Mouse (Mus musculus) limb, embryonic 11.5 days (tissue): ENCODE measurements around the gene Klhl28. TPM values are rescaled to one million over a fixed set of nuclear protein-coding genes. Genes with fewer than 3 reads are reported as not detected.
A peak's percentile ranks its signal among the peaks of the same experiment; 100 is the strongest.

Source experiments
- ATAC-seq: fragments of 200-750 bp; cut with Nextera tagmentation; 2 replicates; pipeline ENCODE4 v1.8.0; 2017; ENCODE audit warnings: low read depth; ENCODE audit not compliant: insufficient number of reproducible peaks, low FRiP score, low TSS enrichment
- DNase-seq: peaks from one replicate; pipeline ENCODE4 v3.0.0-alpha.2; 2015; ENCODE audit warnings: low spot score
- H3K27ac ChIP-seq: fragments of 300-500 bp; sonication (generic); replicated peaks from 2 replicates; pipeline ENCODE4 v1.5.1; 2014; ENCODE audit warnings: low read depth, mild to moderate bottlenecking, low read length
- H3K27me3 ChIP-seq: fragments of 300-500 bp; sonication (generic); 2 replicates; pipeline ENCODE4 v1.6.1; 2014; ENCODE audit warnings: mild to moderate bottlenecking, low read length, mixed read lengths; ENCODE audit not compliant: control insufficient read depth, insufficient read depth
- H3K36me3 ChIP-seq: fragments of 300-500 bp; sonication (generic); 2 replicates; pipeline ENCODE4 v1.6.1; 2014; ENCODE audit warnings: mild to moderate bottlenecking, low read length, moderate library complexity, mixed read lengths; ENCODE audit not compliant: control insufficient read depth, insufficient read depth
- H3K4me1 ChIP-seq: fragments of 300-500 bp; sonication (generic); 2 replicates; pipeline ENCODE4 v1.6.1; 2014; ENCODE audit warnings: low read length, mixed read lengths; ENCODE audit not compliant: control insufficient read depth, insufficient read depth
- H3K4me2 ChIP-seq: fragments of 300-500 bp; sonication (generic); 2 replicates; pipeline ENCODE4 v1.6.1; 2014; ENCODE audit warnings: low read depth, mild to moderate bottlenecking, moderate library complexity; ENCODE audit not compliant: severe bottlenecking
- H3K4me3 ChIP-seq: fragments of 300-500 bp; sonication (generic); 2 replicates; pipeline ENCODE4 v1.5.1; 2014; ENCODE audit warnings: low read depth, low read length
- H3K9ac ChIP-seq: fragments of 300-500 bp; sonication (generic); 2 replicates; pipeline ENCODE4 v1.6.1; 2014; ENCODE audit warnings: mild to moderate bottlenecking, low read length
- H3K9me3 ChIP-seq: fragments of 300-500 bp; sonication (generic); 2 replicates; pipeline ENCODE4 v1.6.1; 2016; ENCODE audit warnings: low read length; ENCODE audit not compliant: control insufficient read depth
- WGBS: fragments of 180-500 bp; shearing (Covaris S2); extraction: QIAGEN DNeasy Blood & Tissue Kit; methylation state at CpG from one replicate; pipeline ENCODE4 v1.1.7; 2014; 5-methylcytosine and 5-hydroxymethylcytosine counted together
- polyA plus RNA-seq: library from polyadenylated mRNA; unstranded; fragments of >200 nt; fragmentation: Nextera tagmentation; extraction: Ambion mirVana; gene quantifications from 2 replicates; pipeline ENCODE4 v1.2.1, GENCODE M21; 2014

Klhl28 gene
- polyA plus RNA-seq, 1 experiment from 2014 or later: 11.6 TPM

DNA sequence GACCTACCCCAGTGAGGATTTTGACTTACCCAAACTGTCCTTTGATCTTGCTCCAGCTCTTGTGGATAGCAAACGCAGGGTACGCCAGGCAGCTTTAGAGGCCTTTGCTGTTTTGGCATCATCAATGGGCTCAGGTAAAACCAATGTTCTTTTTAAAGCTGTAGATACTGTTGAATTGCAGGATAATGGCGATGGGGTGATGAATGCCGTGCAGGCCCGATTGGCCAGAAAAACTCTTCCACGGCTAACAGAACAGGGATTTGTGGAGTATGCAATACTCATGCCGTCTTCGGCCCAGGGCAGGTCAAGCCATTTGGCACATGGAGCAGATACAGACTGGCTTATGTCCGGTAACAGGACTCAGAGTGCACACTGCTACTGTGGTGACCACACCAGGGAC, 2.1 kb upstream of the Klhl28 start:
- H3K36me3 ChIP-seq: no peaks in the 10 kb centered on the region
- WGBS: 3% methylated on average over 9 of the region's 9 CpGs
- H3K4me1 ChIP-seq: peaks cover 7% of the 10 kb centered on the region
- H3K27ac ChIP-seq: no peak overlapping the region
- H3K9me3 ChIP-seq: no peaks in the 10 kb centered on the region
- peak overlapping the region; percentile 84 for H3K4me3 ChIP-seq
- H3K27me3 ChIP-seq: no peaks in the 10 kb centered on the region
- no peak for ATAC-seq
- H3K9ac ChIP-seq: peak overlapping the region; percentile 22; the same call in 1 of the 2 replicates
- H3K4me2 ChIP-seq: peak overlapping the region; percentile 70
- peak; percentile 26 for DNase-seq

GRCm38 (mm10) chr12:64966652-64967435, 1.5 kb upstream of the Klhl28 start:
- WGBS: 5% methylated on average over 19 of the region's 19 CpGs
- Histone ChIP-seq H3K27me3 (no peaks in the 10 kb centered on the region), H3K9ac (peak overlapping the region; percentile 84), H3K4me3 (peak overlapping the region; percentile 84), H3K27ac (no peak overlapping the region), H3K4me2 (peak overlapping the region; percentile 70), H3K36me3 (no peaks in the 10 kb centered on the region), H3K9me3 (no peaks in the 10 kb centered on the region), H3K4me1 (peaks cover 7% of the 10 kb centered on the region)
- ATAC-seq: no peak
- peak; percentile 29 for DNase-seq

GRCm38 (mm10) chr12:64966101-64966631, 832 bp upstream of the Klhl28 start:
- DNase-seq: no peak
- Histone ChIP-seq H3K9ac (peak overlapping the region; percentile 84), H3K4me3 (peak overlapping the region; percentile 84), H3K27me3 (no peaks in the 10 kb centered on the region), H3K4me2 (peak overlapping the region; percentile 70), H3K36me3 (no peaks in the 10 kb centered on the region), H3K27ac (peak overlapping the region; percentile 68; the same call in 1 of the 2 replicates), H3K9me3 (no peaks in the 10 kb centered on the region), H3K4me1 (peaks cover 7% of the 10 kb centered on the region)
- 0% methylated on average over 44 of the region's 44 CpGs for WGBS
- peak; percentile 39 for ATAC-seq

- WGBS: 22% methylated on average over 4 of the region's 4 CpGs
- H3K27ac ChIP-seq: no peak overlapping the region
- H3K4me2 ChIP-seq: peak overlapping the region; percentile 84
- H3K36me3 ChIP-seq: no peaks in the 10 kb centered on the region
- no peak for ATAC-seq
- H3K27me3 ChIP-seq: no peaks in the 10 kb centered on the region
- H3K4me3 ChIP-seq: peak overlapping the region; percentile 84
- DNase-seq: no peak
- H3K9me3 ChIP-seq: no peaks in the 10 kb centered on the region
- peaks cover 7% of the 10 kb centered on the region for H3K4me1 ChIP-seq
- peak overlapping the region; percentile 56; the same call in 1 of the 2 replicates for H3K9ac ChIP-seq
These were observed 774 bp downstream of the Klhl28 start for GRCm38 (mm10) chr12:64964560-64964959.

- ATAC-seq: no peak
- no peak overlapping the region for H3K9ac ChIP-seq
- WGBS: 81% methylated on average over 2 of the region's 2 CpGs
These were observed 27.8 kb downstream of the Klhl28 start for GRCm38 (mm10) chr12:64937493-64937892.

DNA sequence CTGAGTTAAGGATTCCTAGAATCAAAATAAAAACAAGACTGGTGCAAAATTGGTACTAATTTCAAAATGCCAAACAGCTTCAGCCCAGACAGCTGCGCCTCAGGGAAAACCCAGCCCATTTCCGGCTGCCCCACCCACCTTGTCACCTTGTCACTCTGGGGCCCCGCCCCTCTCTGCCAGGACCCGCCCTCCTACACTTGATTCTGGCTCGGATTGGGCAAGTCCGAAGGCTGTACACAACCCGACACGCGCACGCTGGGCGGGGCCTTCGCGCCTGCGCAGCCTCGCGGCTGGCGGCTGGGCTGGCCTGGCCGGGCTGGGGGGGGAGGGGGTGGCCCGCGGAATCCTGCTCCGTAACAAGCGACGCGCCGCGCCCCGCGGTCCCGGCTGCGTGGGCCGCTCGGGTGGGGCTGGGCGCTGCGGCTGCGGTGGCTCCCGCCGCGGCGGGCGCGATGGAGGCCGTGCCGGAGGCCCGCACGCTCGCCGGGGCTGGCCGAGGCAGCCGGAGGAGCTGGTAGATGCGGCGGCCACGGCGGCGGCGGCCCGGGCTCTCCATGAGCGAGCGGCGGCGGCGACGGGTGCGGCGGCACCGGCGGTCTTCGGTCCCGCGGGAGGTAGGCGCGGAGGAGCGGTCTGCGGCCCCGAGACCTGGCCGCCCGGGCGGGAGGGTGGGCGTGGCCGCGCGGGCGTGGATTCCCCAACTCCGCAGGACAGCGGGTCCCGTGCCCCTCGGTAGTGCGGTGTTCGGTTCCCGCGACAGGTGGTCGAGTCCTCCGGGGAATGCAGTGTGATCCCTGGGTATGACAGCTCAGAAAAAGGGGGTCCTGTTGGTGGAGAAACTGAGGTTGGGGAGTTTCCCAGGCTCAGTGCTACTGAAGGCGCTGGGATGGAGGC, 47.5 kb downstream of the Klhl28 start, which contains the start of gene Gm527:
Gene Gm527 (plus strand): TSS at position 329 of the 894 bp plus-strand sequence.
- peak within 1 kb of the TSS; percentile 78 for H3K9ac ChIP-seq
- WGBS: under 1% methylated on average over 77 of the region's 93 CpGs
- H3K27me3 ChIP-seq: no peaks in the 10 kb centered on the region
- H3K36me3 ChIP-seq: no peaks in the 10 kb centered on the region
- DNase-seq: peak; percentile 96
- H3K4me3 ChIP-seq: peak within 1 kb of the TSS; percentile 67
- ATAC-seq: peak; percentile 100
- H3K27ac ChIP-seq: no peak within 1 kb of the TSS
- H3K4me1 ChIP-seq: no peaks in the 10 kb centered on the region
- peak within 1 kb of the TSS; percentile 78 for H3K4me2 ChIP-seq
- H3K9me3 ChIP-seq: no peaks in the 10 kb centered on the region

More at GRCm38 (mm10) chr12:64937493-64937892, 27.8 kb downstream of the Klhl28 start:
- Histone ChIP-seq H3K27ac (no peak overlapping the region), H3K4me2 (no peak overlapping the region), H3K4me1 (no peaks in the 10 kb centered on the region), H3K9me3 (no peaks in the 10 kb centered on the region), H3K4me3 (no peak overlapping the region), H3K27me3 (no peaks in the 10 kb centered on the region), H3K36me3 (no peaks in the 10 kb centered on the region)
- DNase-seq: no peak

- Histone ChIP-seq H3K9me3 (no peaks in the 10 kb centered on the region), H3K36me3 (no peaks in the 10 kb centered on the region), H3K27me3 (no peaks in the 10 kb centered on the region), H3K9ac (no peak overlapping the region), H3K4me3 (no peak overlapping the region), H3K27ac (no peak overlapping the region), H3K4me2 (no peak overlapping the region), H3K4me1 (no peaks in the 10 kb centered on the region)
- ATAC-seq (no peak), DNase-seq (no peak)
These were observed 48.6 kb downstream of the Klhl28 start for GRCm38 (mm10) chr12:64916735-64917134.

GRCm38 (mm10) chr12:64912996-64913395, 52.3 kb downstream of the Klhl28 start:
- WGBS: 61% methylated on average over 6 of the region's 6 CpGs
- ATAC-seq: no peak
- H3K4me2 ChIP-seq: no peak overlapping the region
- H3K27ac ChIP-seq: no peak overlapping the region
- DNase-seq: no peak
- H3K36me3 ChIP-seq: no peaks in the 10 kb centered on the region
- no peak overlapping the region for H3K9ac ChIP-seq
- H3K27me3 ChIP-seq: no peaks in the 10 kb centered on the region
- H3K4me3 ChIP-seq: no peak overlapping the region
- no peaks in the 10 kb centered on the region for H3K9me3 ChIP-seq
- H3K4me1 ChIP-seq: no peaks in the 10 kb centered on the region
